11 mouse cellular contexts compared by ENCODE assay signal in the genomic region with DNA sequence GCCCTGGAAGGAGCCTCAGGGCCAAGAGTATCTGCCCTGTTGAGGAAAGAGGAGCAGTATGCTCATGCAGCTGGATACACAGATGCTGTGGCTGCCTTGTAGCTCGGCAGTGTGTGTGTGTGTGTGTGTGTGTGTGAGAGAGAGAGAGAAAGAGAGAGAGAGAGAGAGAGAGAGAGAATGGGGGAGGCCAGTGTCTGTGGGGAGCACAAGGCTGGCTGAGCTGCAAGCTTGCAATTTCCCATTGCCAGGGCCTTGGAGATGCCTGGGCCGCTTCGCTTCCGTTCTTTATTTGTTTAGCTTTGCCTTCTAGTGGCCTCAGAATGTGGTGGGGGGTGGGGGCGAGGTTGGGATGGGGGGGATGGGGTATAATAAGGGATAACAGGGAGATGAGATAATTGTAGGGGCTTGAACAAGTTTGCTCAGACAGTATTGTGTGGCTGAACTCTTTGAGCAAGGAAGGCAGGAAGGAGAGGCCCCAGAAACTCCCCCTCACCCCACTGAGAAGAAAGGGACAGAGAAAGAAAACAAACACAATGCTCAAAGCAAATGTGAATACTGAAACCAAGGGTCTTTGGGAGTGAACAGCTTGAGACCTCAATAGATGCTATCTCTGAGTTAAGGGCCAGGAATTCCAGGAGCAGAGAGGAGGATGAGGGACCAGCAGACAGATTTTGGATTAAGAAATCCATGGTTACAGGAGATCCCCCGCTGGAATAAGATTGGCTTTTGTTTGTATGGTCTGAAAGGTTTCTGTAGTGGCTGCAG. TPM values are rescaled to one million over a fixed set of nuclear protein-coding genes. Genes with fewer than 3 reads are reported as not detected.
DNase-seq lines count a peak whose midpoint lies in the region; ATAC-seq lines count a peak whose summit lies in the region.
"Had no signal": no experiment of that assay in that cellular context is flagged by ENCODE, and none has a peak within 500 bp of the region (broad histone marks: within the 10 kb centered on the region; RNA-seq: fewer than 3 reads in every experiment).

No protein-coding gene starts in this region.

- H3K27me3 ChIP-seq in lung, embryonic 15.5 days: no peaks in the 10 kb centered on the region
- no peaks in the 10 kb centered on the region for H3K27me3 ChIP-seq in embryonic facial prominence, embryonic 15.5 days
- no peaks in the 10 kb centered on the region for H3K27me3 ChIP-seq in intestine, embryonic 15.5 days (replicated peaks)
- no peaks in the 10 kb centered on the region for H3K27me3 ChIP-seq in neural tube, embryonic 15.5 days (replicated peaks)

- no peaks in the 10 kb centered on the region for H3K9me3 ChIP-seq in lung, embryonic 15.5 days
- H3K9me3 ChIP-seq in embryonic facial prominence, embryonic 15.5 days (replicated peaks): no peaks in the 10 kb centered on the region
- no peaks in the 10 kb centered on the region for H3K9me3 ChIP-seq in intestine, embryonic 15.5 days
- no peaks in the 10 kb centered on the region for H3K9me3 ChIP-seq in neural tube, embryonic 15.5 days (replicated peaks)

- 11% methylated on average over 6 of the region's 6 CpGs for WGBS in lung, embryonic 15.5 days
- WGBS in embryonic facial prominence, embryonic 15.5 days: 16% methylated on average over 6 of the region's 6 CpGs
- WGBS in intestine, embryonic 15.5 days: 14% methylated on average over 6 of the region's 6 CpGs
- WGBS in neural tube, embryonic 15.5 days: 5% methylated on average over 6 of the region's 6 CpGs

- no peak overlapping the region for H3K4me2 ChIP-seq in lung, embryonic 15.5 days
- H3K4me2 ChIP-seq in embryonic facial prominence, embryonic 15.5 days (replicated peaks): no peak overlapping the region
- H3K4me2 ChIP-seq in intestine, embryonic 15.5 days (replicated peaks): no peak overlapping the region
- H3K4me2 ChIP-seq in neural tube, embryonic 15.5 days: no peak overlapping the region

- no peaks in the 10 kb centered on the region for H3K36me3 ChIP-seq in lung, embryonic 15.5 days
- no peaks in the 10 kb centered on the region for H3K36me3 ChIP-seq in embryonic facial prominence, embryonic 15.5 days
- H3K36me3 ChIP-seq in intestine, embryonic 15.5 days: no peaks in the 10 kb centered on the region
- H3K36me3 ChIP-seq in neural tube, embryonic 15.5 days: no peaks in the 10 kb centered on the region

- H3K9ac ChIP-seq in lung, embryonic 15.5 days: no peak overlapping the region
- no peak overlapping the region for H3K9ac ChIP-seq in embryonic facial prominence, embryonic 15.5 days
- no peak overlapping the region for H3K9ac ChIP-seq in intestine, embryonic 15.5 days
- H3K9ac ChIP-seq in neural tube, embryonic 15.5 days (replicated peaks): no peak overlapping the region

- DNase-seq in lung, postnatal 25 days (ENCODE audit: low spot score): no peak
- DNase-seq in cerebellum, adult 8-10 months: no peak
- no peak for DNase-seq in B cell, adult 2 months
- DNase-seq in adrenal gland, adult (ENCODE audit: inconsistent age in 2 of 2, low spot score in 1 of 2): no peak
- DNase-seq: adrenal gland, adult 2 months; cerebellum, adult 2 months; kidney, adult 11 months had no signal

- H3K4me1 ChIP-seq in lung, embryonic 15.5 days: peaks cover 24% of the 10 kb centered on the region
- peaks cover 15% of the 10 kb centered on the region; the same call in 1 of the 2 replicates for H3K4me1 ChIP-seq in embryonic facial prominence, embryonic 15.5 days
- peaks cover 10% of the 10 kb centered on the region; the same call in 1 of the 2 replicates for H3K4me1 ChIP-seq in intestine, embryonic 15.5 days (replicated peaks)
- peaks cover 13% of the 10 kb centered on the region for H3K4me1 ChIP-seq in neural tube, embryonic 15.5 days

- H3K27ac ChIP-seq in lung, embryonic 15.5 days: peak overlapping the region; percentile 55; the same call in 1 of the 2 replicates
- no peak overlapping the region; the same call in 1 of the 2 replicates for H3K27ac ChIP-seq in embryonic facial prominence, embryonic 15.5 days (replicated peaks)
- H3K27ac ChIP-seq in intestine, embryonic 15.5 days: peak overlapping the region; percentile 36
- peak overlapping the region; percentile 46 for H3K27ac ChIP-seq in neural tube, embryonic 15.5 days (replicated peaks)

- H3K4me3 ChIP-seq in lung, embryonic 15.5 days: no peak overlapping the region
- H3K4me3 ChIP-seq in embryonic facial prominence, embryonic 15.5 days (replicated peaks): no peak overlapping the region
- no peak overlapping the region for H3K4me3 ChIP-seq in intestine, embryonic 15.5 days (replicated peaks)
- no peak overlapping the region for H3K4me3 ChIP-seq in neural tube, embryonic 15.5 days (replicated peaks)

- no peak for ATAC-seq in lung, embryonic 15.5 days (ENCODE audit: borderline replicate concordance, extremely low read depth, low FRiP score, low TSS enrichment)
- 0 out of 2 replicates have a peak, but pooled peaks have one; percentile 40 for ATAC-seq in embryonic facial prominence, embryonic 15.5 days (ENCODE audit: insufficient number of reproducible peaks, low FRiP score, low TSS enrichment, low read depth)
- ATAC-seq in intestine, embryonic 15.5 days: peak; percentile 47
- peak; percentile 35 for ATAC-seq in neural tube, embryonic 15.5 days (ENCODE audit: low FRiP score)

RNA-seq across cellular contexts. Expression of a gene that starts 10.5 kb away (rescaled TPM):
- polyA plus RNA-seq in lung, embryonic 15.5 days (2015; fragmentation: Nextera tagmentation; extraction: Ambion mirVana): 344 and 357 TPM in 2 replicates
- 728 and 790 TPM in 2 replicates for polyA plus RNA-seq in embryonic facial prominence, embryonic 15.5 days (2015; fragmentation: Nextera tagmentation; extraction: Ambion mirVana)
- polyA plus RNA-seq in intestine, embryonic 15.5 days (2015; fragmentation: Nextera tagmentation; extraction: Ambion mirVana): 147 and 148 TPM in 2 replicates
- 278 and 341 TPM in 2 replicates for polyA plus RNA-seq in neural tube, embryonic 15.5 days (2015; fragmentation: Nextera tagmentation; extraction: Ambion mirVana)
